Mouse (Mus musculus): ENCODE measurements at regions not wholly inside any gene's neighbourhood (a gene's known extent, or its start where the extent isn't known, plus 50 kb on each side); places are given as distances from the start of the nearest gene placed in this dataset.

DNA sequence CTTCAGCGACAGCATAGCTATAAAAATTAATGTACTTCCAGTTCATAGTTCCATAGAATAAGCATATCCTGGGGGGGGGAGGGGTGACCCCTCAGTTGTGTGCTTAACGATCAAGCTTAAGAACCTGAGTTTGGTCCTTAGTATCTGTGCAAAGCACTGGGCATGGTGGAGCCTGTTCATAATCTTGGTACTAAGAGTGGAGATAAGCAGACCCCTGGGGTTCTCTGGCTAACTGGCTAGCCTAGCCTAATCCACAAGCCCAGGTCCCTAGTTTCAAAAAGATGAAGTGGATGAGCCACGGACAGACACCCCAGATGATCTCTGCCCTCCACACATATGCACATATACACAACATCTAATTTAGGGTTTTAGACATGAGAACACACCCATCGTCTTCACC is 127.2 kb downstream of the Psmg1 start:
- TF ChIP-seq CTCF (IDR thresholded peaks at IDR 0.05; ENCODE audit: borderline replicate concordance, insufficient read depth, low read depth, low read length) (no peak), POLR2A (IDR thresholded peaks at IDR 0.05; ENCODE audit: borderline replicate concordance, insufficient read depth, low read length) (no peak)
